ENCODE assay signal across 8 mouse cellular contexts in genomic region chr5:111590619-111591081, GRCm38 (mm10).
DNase-seq lines count a peak whose midpoint lies in the region; ATAC-seq and TF ChIP-seq lines count a peak whose summit lies in the region.

No protein-coding gene starts in this region.

- peak; percentile 32; the same call in 1 of the 2 replicates for ATAC-seq in hindbrain, embryonic 12.5 days (ENCODE audit: low FRiP score)

- 17% methylated on average over 4 of the region's 4 CpGs for whole genome bisulfite sequencing in hindbrain, embryonic 12.5 days

- H3K9me3 ChIP-seq in hindbrain, embryonic 12.5 days (replicated peaks) = no peaks in the 10 kb centered on the region

- no peak for TF ChIP-seq POLR2A in myocyte (IDR thresholded peaks at IDR 0.05; ENCODE audit: insufficient read length, low read depth)

- peak overlapping the region; percentile 41; the same call in 1 of the 2 replicates for H3K9ac ChIP-seq in hindbrain, embryonic 12.5 days

- peaks cover 48% of the 10 kb centered on the region for H3K4me1 ChIP-seq in hindbrain, embryonic 12.5 days

- H3K27me3 ChIP-seq in hindbrain, embryonic 12.5 days = no peaks in the 10 kb centered on the region
- peaks cover 6% of the 10 kb centered on the region for H3K27me3 ChIP-seq in myocyte (ENCODE audit: control insufficient read depth, insufficient read depth, insufficient read length)

- DNase-seq in frontal cortex, adult 2 months (ENCODE audit: extremely low spot score in 1 of 2, low spot score in 1 of 2) = peak; percentile 32 to 61
- no peak for DNase-seq in frontal cortex, postnatal 14 days (ENCODE audit: low spot score in 2 of 2)
- peak; percentile 71 for DNase-seq in NIH3T3 (ENCODE audit: low read depth)
- DNase-seq in c-Kit-positive CD71-positive TER-119-positive erythroid progenitor cells, embryonic 14.5 days (ENCODE audit: low spot score) = no peak
- DNase-seq in B cell, adult 2 months = no peak
- no peak for DNase-seq in adrenal gland, adult 2 months

- H3K4me2 ChIP-seq in hindbrain, embryonic 12.5 days (replicated peaks) = no peak overlapping the region
- no peak overlapping the region for H3K4me2 ChIP-seq in myocyte (ENCODE audit: low read depth)

- H3K36me3 ChIP-seq in hindbrain, embryonic 12.5 days = no peaks in the 10 kb centered on the region
- no peaks in the 10 kb centered on the region for H3K36me3 ChIP-seq in myocyte (ENCODE audit: control insufficient read depth, insufficient read depth)

- H3K27ac ChIP-seq in hindbrain, embryonic 12.5 days = peak overlapping the region; percentile 72

- no peak overlapping the region for H3K4me3 ChIP-seq in hindbrain, embryonic 12.5 days
- no peak overlapping the region for H3K4me3 ChIP-seq in myocyte

- H3ac ChIP-seq in myocyte (ENCODE audit: control insufficient read depth, insufficient read length) = no peak overlapping the region

- no peaks in the 10 kb centered on the region for H3K79me2 ChIP-seq in myocyte (ENCODE audit: control insufficient read depth, insufficient read depth)

TF ChIP-seq in myocyte, 11 proteins besides CTCF, POLR2A, EP300 and RAD21:
- TF ChIP-seq USF1 (IDR thresholded peaks at IDR 0.05; ENCODE audit: low read depth) = peak; percentile 49
- no peak for TF ChIP-seq MAX (IDR thresholded peaks at IDR 0.05; ENCODE audit: low read depth)

Comparison
In these comparisons a context has a peak if more than half of its experiments do, and no peak if none do; other contexts are left out.
1. DNase-seq: peak in frontal cortex, adult 2 months (2 of 2) and NIH3T3 (single experiment); none in frontal cortex, postnatal 14 days (0 of 2), c-Kit-positive CD71-positive TER-119-positive erythroid progenitor cells, embryonic 14.5 days (single experiment), B cell, adult 2 months (0 of 2) and adrenal gland, adult 2 months (single experiment).